Mouse (Mus musculus) embryonic stem cell, embryonic (primary cell): Measurements from ENCODE around the gene Dll4.

Source experiments
- CTCF ChIA-PET, 4 experiments: fragments of 300-600 bp in 2 of 4; fragments of 350-600 bp in 2 of 4; sonication (Branson Sonifier 250); formaldehyde crosslinking; loops; one replicate each; lab custom pipeline; 2022; ENCODE audit warnings: inconsistent platforms in 2 of 4; lab: Charles Lee
- POLR2A ChIA-PET, 4 experiments: fragments of 300-600 bp in 2 of 4; fragments of 350-600 bp in 2 of 4; sonication (Branson Sonifier 250); formaldehyde crosslinking; loops; one replicate each; lab custom pipeline; 2022; ENCODE audit warnings: antibody characterized with exemption in 4 of 4, inconsistent platforms in 1 of 4; lab: Charles Lee

The Dll4 gene

DNA sequence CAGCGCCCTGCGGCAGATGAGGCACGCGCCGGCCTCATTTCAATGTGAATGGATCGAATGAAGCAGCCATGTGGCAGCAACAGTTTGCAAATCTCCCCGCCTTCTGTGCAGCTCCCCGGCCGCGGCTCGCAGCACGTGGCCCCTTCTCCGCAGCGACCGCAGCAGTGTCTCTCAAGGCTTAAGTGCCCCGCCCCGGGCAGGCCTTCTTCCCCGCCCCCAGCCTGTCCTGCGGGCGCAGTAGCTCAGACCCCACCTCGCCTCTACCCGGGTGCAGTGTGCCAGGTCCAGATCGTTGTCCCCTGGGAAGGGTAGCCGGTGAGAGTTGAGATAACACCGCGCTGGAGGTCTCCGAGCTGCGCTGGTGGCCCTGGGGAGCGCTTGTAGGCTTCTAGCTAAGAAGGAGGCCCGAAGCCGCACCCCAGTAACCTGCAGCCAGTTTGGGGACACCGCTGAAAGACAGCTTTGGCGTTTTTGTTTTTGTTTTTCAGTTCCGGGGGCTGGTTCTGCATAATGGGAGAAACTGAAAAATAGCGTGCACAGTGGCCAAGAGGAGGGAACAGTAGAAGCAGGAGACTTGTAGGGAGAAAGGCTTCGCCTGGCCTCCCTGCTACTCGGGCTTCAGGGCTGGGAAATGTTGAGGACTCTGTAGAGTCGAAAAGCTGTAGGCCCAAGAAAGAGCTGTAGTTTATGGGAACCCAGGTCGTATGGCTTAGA, 2.8 kb upstream of the Dll4 start:
- ChIA-PET POLR2A (interaction anchor here in 3 of 4 experiments (0.6 to 5.5 kb wide), 31 partner anchors 9 to 533 kb away, joined by 3 to 32 read pairs (median 4); partner anchors contain the start of genes Chac1 (in 2 of the 3), Ino80 (in 1 of the 3), Spint1 (in 1 of the 3) and Vps18 (in 1 of the 3)), CTCF (interaction anchor here in 3 of 4 experiments (0.5 to 1.2 kb wide), 7 partner anchors 15 to 537 kb away, joined by 3 to 7 read pairs (median 5); partner anchors contain the start of gene Vps18 (in 1 of the 3))

DNA sequence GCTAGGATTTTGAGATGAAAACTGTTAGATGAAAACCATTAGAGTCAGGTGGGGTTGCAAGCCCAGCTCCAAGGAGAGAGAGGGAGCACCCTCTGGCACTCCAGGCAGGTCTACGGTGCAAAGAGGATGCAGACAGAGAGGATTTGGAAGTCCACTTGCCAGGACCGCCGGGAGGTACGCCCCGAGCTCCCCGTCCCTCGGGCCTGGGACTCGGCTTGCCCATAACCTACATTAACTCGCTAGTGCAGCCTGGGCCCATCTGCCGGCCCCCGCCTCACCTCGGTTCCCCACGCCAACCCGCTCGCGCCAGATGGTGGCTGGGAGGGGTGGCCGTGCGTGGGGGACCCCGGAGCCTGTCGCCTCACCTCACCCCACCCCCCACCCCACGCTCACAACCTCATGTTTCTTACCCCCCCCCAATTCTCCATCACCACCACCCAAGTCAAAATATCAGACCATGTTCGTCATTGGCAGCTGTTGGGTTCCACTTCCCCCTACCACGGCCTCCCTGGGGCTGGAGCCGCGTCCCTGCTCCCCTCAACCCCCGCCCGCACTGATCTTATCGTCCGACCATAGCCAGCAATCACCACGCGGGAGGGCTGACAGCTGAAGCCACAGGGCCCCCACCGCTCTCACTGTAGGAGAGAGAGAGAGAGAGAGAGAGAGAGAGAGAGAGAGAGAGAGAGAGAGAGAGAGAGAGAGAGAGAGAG, 1.6 kb upstream of the Dll4 start:
- ChIA-PET POLR2A (interaction anchor here (0.5 to 5.5 kb wide), 33 partner anchors 9 to 1047 kb away, joined by 3 to 32 read pairs (median 6); partner anchors contain the start of genes Chac1 (in 1 of the 4), Ino80 (in 1 of the 4), Itpka (in 1 of the 4) and Vps18 (in 1 of the 4)), CTCF (interaction anchor here (0.6 to 5.5 kb wide), 12 partner anchors 8 to 847 kb away, joined by 3 to 33 read pairs (median 5); no protein-coding TSS in a partner anchor)

DNA sequence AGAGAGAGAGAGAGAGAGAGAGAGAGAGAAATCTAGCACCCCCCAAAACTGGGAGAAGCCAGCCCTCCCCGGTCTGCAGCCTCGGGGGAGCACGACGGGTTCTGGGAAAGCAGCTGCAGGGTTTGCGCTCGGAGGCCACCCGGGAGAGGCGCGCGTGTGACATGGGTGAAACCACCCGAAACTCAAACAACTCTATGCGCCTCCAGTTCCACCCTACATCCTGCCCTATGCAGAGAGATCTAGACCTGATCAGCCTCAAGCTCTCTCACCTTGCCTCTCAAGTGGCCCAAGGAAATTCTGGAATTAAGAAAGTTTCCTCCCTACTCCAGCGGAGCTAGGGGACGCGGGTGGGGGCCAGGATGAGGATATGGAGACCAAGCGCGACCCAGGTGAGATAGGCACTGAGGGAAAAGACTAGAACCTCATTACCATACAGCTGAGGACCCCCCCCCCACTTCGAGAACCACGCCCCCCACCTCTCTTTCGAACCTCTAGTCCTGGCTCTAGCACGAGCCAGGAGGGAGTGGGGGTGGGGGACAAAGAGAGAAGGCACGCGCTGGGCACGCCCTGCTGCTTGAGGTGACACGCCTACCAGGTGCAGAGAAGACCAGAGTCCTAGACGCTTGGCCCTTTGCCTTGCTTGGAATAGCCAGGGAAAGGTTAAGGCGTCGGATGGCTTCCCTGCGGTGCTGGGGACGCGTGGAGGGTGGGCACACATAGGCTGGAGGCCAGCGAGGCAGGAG, 837 bp upstream of the Dll4 start:
- CTCF ChIA-PET: interaction anchor here (0.6 to 5.5 kb wide), 20 partner anchors 8 to 188 kb away, joined by 3 to 33 read pairs (median 4); partner anchors contain the start of gene Vps18 (in 2 of the 4)
- POLR2A ChIA-PET: interaction anchor here (0.5 to 5.5 kb wide), 51 partner anchors 10 to 1048 kb away, joined by 3 to 32 read pairs (median 4); partner anchors contain the start of genes Vps18 (in 3 of the 4), Chac1 (in 2 of the 4), Ino80 (in 2 of the 4) and Itpka (in 1 of the 4)

DNA sequence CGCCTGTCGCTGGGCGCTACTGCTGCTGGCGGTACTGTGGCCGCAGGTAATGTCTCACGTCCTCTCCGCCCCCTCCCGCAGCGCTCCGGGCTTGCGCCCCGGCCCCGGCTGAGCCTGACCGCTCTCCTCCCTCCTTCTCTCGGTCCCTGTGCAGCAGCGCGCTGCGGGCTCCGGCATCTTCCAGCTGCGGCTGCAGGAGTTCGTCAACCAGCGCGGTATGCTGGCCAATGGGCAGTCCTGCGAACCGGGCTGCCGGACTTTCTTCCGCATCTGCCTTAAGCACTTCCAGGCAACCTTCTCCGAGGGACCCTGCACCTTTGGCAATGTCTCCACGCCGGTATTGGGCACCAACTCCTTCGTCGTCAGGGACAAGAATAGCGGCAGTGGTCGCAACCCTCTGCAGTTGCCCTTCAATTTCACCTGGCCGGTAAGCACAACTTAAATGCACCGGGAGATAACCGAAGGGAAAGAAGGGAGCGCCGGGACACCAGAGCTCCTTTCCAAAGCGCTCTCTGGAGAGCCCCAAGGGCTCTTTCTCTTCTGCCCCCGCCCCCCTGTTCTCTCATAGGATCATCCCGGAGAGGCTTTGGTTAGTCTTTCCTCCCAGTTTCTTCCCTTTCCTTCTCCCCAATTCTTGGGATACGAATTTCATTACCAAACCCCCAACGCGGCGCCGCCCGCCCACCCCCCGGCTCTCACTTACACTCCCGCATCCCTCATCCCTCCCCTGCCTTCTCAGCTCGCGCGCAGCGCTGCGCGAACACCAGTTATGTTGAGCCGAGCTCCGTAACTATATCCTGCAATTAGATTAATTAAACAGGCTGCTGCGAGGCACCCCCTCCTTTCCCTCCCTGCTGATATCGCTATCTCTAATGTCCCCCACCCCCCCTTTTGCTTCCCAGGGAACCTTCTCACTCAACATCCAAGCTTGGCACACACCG, 847 bp downstream of the Dll4 start:
- CTCF ChIA-PET: interaction anchor here (0.5 to 5.5 kb wide), 49 partner anchors 9 to 1033 kb away, joined by 3 to 33 read pairs (median 4); partner anchors contain the start of genes Chp1 (in 2 of the 4), Exd1 (in 2 of the 4), Vps18 (in 2 of the 4) and Mga (in 1 of the 4)
- POLR2A ChIA-PET: interaction anchor here (0.6 to 5.5 kb wide), 44 partner anchors 9 to 787 kb away, joined by 3 to 32 read pairs (median 5); partner anchors contain the start of genes Chac1 (in 3 of the 4), Spint1 (in 2 of the 4), Vps18 (in 2 of the 4) and Ino80 (in 1 of the 4)

DNA sequence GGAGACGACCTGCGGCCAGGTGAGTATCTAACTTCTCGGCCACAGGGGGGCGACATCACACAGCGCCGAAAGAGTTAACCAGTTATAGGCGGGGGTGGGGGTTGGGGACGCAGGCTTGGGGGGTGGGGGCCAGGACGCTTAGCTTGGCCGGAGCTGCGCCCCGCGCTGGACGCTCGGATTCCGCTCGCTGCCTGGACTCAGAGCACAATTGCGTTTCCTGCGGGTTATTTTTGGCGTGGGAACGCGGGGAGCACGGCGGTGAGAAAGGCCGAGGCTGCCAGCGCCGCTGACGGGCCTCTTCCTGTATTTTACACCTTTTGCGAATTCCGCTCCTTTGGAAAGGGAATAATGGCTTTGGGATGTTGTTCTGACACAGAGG, 1.5 kb downstream of the Dll4 start:
- ChIA-PET CTCF (interaction anchor here (0.5 to 5.5 kb wide), 45 partner anchors 8 to 1034 kb away, joined by 3 to 33 read pairs (median 4); partner anchors contain the start of genes Vps18 (in 2 of the 4), Chp1 (in 1 of the 4), Exd1 (in 1 of the 4) and Plcb2 (in 1 of the 4)), POLR2A (interaction anchor here (0.6 to 5.5 kb wide), 31 partner anchors 8 to 788 kb away, joined by 3 to 32 read pairs (median 5); partner anchors contain the start of genes Chac1 (in 2 of the 4), Spint1 (in 2 of the 4), Vps18 (in 2 of the 4) and Ino80 (in 1 of the 4))

DNA sequence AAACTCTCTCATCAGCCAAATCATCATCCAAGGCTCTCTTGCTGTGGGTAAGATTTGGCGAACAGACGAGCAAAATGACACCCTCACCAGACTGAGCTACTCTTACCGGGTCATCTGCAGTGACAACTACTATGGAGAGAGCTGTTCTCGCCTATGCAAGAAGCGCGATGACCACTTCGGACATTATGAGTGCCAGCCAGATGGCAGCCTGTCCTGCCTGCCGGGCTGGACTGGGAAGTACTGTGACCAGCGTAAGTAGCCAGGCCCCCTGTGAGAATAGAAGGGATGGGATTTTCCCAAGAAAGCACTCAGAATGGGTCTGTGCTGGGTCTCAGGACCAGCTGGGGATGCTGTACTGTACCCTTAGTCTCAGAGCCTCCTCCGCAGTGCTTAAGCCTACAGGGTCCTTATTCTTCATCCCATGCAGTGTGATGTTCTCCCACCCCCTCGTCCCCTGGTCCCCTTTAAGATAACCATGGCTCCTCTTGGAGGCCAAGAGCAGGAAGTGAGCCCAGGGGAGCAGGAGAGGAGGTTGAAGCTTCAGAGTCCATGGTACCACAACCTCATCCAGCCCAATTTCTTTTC, 2.5 kb downstream of the Dll4 start:
- CTCF ChIA-PET: interaction anchor here in 2 of 4 experiments (0.8 to 5.5 kb wide), 4 partner anchors 9 to 28 kb away, joined by 3 to 33 read pairs (median 5); no protein-coding TSS in a partner anchor

DNA sequence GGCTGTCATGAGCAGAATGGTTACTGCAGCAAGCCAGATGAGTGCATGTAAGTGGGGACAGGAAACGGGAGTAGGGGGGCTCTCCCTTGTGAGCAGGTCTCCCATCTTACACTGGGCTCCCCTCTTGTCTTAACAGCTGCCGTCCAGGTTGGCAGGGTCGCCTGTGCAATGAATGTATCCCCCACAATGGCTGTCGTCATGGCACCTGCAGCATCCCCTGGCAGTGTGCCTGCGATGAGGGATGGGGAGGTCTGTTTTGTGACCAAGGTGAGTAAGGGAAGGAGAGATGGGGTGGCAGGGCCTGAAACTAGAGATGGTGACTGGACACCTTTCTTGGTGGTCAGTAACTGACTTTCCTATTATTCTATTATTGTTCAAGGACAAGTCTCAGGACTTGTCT, 3.0 kb downstream of the Dll4 start:
- CTCF ChIA-PET: interaction anchor here in 2 of 4 experiments (0.8 to 5.5 kb wide), 3 partner anchors 9 to 29 kb away, joined by 3 to 33 read pairs (median 4); no protein-coding TSS in a partner anchor
- POLR2A ChIA-PET: interaction anchor here in 3 of 4 experiments (0.8 to 2.1 kb wide), 8 partner anchors 9 to 186 kb away, joined by 3 to 8 read pairs (median 4); no protein-coding TSS in a partner anchor

More for the DNA sequence above, 2.5 kb downstream of the Dll4 start:
- POLR2A ChIA-PET: interaction anchor here in 2 of 4 experiments (0.8 to 2.1 kb wide), 7 partner anchors 9 to 186 kb away, joined by 3 to 8 read pairs (median 5); no protein-coding TSS in a partner anchor

DNA sequence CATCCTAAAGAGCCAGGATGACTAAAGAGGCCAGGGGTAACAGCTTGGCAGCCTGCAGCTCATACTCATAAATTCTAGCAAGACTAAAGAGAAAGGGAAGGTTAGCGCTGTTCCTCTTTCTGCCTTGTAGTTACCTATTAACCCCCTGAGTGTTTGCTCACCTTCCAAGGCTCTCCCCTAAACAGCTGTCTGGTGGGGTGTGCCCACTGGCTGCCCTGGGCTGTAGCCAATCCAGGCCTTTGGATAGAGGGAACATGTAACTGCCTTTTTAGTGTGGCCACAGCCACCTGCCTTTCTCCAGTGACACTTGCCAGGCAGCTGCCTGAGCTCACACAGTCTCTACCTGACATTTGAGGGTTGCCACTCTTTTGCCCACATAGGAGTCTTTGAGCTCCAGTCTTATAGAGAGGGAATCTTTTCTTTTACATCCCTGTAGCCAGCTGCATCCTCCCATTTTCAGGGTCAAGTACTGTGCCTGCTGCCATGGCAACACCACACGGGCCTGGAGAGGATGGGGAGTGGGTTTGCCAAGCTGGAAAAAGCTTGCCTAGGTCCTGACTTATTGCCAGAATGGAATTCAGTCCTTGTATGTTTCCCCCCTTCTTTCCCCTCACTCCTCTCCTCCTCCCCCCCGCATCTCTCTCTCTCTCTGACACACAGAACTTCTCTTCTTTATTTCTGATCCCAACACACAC, 3.7 kb downstream of the Dll4 start:
- POLR2A ChIA-PET: interaction anchor here in 3 of 4 experiments (0.9 to 2.1 kb wide), 4 partner anchors 8 to 25 kb away, joined by 3 to 8 read pairs (median 5); no protein-coding TSS in a partner anchor
- CTCF ChIA-PET: interaction anchor here in 2 of 4 experiments (1.5 to 5.5 kb wide), 2 partner anchors 8 to 30 kb away, joined by 4 to 33 read pairs; no protein-coding TSS in a partner anchor

DNA sequence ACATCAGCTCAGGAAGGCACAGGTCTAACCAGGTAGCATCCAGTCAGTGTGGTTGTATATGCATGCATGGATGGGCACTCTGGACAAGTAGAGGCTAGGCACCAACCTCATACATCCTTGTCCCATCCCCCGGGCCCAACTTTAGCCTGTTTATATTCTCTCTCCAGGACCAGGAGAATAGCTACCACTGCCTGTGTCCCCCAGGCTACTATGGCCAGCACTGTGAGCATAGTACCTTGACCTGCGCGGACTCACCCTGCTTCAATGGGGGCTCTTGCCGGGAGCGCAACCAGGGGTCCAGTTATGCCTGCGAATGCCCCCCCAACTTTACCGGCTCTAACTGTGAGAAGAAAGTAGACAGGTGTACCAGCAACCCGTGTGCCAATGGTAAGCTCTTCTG, 5.2 kb downstream of the Dll4 start:
- ChIA-PET CTCF (interaction anchor here in 2 of 4 experiments (0.7 to 1.0 kb wide), 2 partner anchors 31 to 185 kb away, joined by 4 read pairs; no protein-coding TSS in a partner anchor), POLR2A (interaction anchor here in 2 of 4 experiments (0.8 to 3.2 kb wide), 4 partner anchors 20 to 31 kb away, joined by 4 to 10 read pairs (median 5); partner anchors contain the start of gene Chac1 (in 1 of the 2))

DNA sequence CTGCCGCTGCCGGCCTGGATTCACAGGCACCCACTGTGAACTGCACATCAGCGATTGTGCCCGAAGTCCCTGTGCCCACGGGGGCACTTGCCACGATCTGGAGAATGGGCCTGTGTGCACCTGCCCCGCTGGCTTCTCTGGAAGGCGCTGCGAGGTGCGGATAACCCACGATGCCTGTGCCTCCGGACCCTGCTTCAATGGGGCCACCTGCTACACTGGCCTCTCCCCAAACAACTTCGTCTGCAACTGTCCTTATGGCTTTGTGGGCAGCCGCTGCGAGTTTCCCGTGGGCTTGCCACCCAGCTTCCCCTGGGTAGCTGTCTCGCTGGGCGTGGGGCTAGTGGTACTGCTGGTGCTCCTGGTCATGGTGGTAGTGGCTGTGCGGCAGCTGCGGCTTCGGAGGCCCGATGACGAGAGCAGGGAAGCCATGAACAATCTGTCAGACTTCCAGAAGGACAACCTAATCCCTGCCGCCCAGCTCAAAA, 6.6 kb downstream of the Dll4 start:
- POLR2A ChIA-PET: interaction anchor here in 2 of 4 experiments (0.8 to 3.2 kb wide), 10 partner anchors 9 to 98 kb away, joined by 3 to 10 read pairs (median 4); partner anchors contain the start of gene Chac1 (in 1 of the 2)
- CTCF ChIA-PET: interaction anchor here in 2 of 4 experiments (0.6 to 1.3 kb wide), 5 partner anchors 13 to 255 kb away, joined by 3 to 4 read pairs (median 3); no protein-coding TSS in a partner anchor

DNA sequence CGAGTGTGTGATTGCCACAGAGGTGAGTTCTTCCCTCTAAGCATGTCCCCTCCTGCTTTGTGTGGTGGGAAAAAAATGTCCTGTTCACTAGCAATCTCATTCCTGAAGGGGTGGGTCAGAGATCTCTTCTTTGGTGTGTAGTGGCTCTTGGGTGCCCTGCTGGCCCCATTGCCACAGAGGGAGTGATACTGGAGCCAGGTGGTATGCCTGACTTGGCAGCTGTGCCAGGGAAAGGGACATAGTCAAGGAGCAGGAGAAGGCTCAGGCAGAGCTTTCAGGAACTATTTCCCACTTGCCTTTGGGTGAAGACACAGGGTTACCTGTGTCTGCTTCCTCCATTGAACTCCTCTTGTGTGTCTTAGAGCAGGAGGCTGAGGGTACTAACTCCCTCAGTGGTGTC, 8.6 kb downstream of the Dll4 start:
- ChIA-PET POLR2A (interaction anchor here in 3 of 4 experiments (0.6 to 1.9 kb wide), 11 partner anchors 8 to 128 kb away, joined by 3 to 10 read pairs (median 4); partner anchors contain the start of genes Dll4 (in 2 of the 3) and Chac1 (in 1 of the 3)), CTCF (interaction anchor here in 1 of 4 experiments (0.7 to 1.0 kb wide), 2 partner anchors 9 to 18 kb away, joined by 3 read pairs; partner anchors contain the start of gene Dll4)

DNA sequence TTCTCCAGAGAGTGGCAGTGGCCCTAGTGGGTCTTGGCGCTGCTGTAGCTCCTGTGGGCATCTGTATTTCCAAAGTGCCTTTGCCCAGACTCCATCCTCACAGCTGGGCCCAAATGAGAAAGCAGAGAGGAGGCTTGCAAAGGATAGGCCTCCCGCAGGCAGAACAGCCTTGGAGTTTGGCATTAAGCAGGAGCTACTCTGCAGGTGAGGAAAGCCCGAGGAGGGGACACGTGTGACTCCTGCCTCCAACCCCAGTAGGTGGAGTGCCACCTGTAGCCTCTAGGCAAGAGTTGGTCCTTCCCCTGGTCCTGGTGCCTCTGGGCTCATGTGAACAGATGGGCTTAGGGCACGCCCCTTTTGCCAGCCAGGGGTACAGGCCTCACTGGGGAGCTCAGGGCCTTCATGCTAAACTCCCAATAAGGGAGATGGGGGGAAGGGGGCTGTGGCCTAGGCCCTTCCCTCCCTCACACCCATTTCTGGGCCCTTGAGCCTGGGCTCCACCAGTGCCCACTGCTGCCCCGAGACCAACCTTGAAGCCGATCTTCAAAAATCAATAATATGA, 9.5 kb downstream of the Dll4 start:
- CTCF ChIA-PET: interaction anchor here in 2 of 4 experiments (0.7 to 1.0 kb wide), 4 partner anchors 8 to 37 kb away, joined by 3 to 5 read pairs (median 3); partner anchors contain the start of gene Dll4 (in 1 of the 2)
- POLR2A ChIA-PET: interaction anchor here in 3 of 4 experiments (0.6 to 1.9 kb wide), 12 partner anchors 9 to 127 kb away, joined by 3 to 10 read pairs (median 4); partner anchors contain the start of genes Chac1 (in 2 of the 3) and Dll4 (in 2 of the 3)

DNA sequence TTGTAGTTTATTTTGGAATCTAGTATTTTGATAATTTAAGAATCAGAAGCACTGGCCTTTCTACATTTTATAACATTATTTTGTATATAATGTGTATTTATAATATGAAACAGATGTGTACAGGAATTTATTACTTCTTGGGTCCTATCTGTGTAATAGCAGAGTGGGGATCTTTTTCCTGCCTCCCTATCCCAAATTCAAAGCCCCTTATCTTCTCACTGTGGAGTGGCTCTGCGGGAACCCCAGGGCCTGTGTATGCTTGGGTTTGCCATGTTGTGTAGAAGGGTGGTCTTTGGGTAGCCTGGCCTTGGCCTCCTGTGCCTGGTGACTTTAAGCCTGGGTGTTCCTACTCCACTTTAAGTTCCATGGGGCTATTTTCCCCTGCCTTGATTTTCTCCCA, 10.0 kb downstream of the Dll4 start:
- POLR2A ChIA-PET: interaction anchor here in 2 of 4 experiments (1.3 to 1.9 kb wide), 4 partner anchors 10 to 41 kb away, joined by 4 to 10 read pairs (median 5); partner anchors contain the start of genes Chac1 (in 1 of the 2) and Dll4 (in 1 of the 2)
- CTCF ChIA-PET: interaction anchor here in 1 of 4 experiments (1.0 kb wide), 1 partner anchor 9 kb away, joined by 3 read pairs; no protein-coding TSS in a partner anchor
